Mouse (Mus musculus): ENCODE results near the gene Cfap161. TPM values are rescaled to one million over a fixed set of nuclear protein-coding genes. Genes with fewer than 3 reads are reported as not detected.

Cfap161 gene
- polyA plus RNA-seq, 1 experiment from 2014 or later, result 0.18 TPM

- no peak overlapping the region for H3K4me3 ChIP-seq
- no peak for ATAC-seq (ENCODE audit: insufficient number of reproducible peaks, low FRiP score, low TSS enrichment, low read depth)
- no peak overlapping the region for H3K9ac ChIP-seq
- no peak overlapping the region for H3K27ac ChIP-seq
- 84% methylated on average over 6 of the region's 6 CpGs for WGBS
- H3K27me3 ChIP-seq, result no peaks in the 10 kb centered on the region
- no peak overlapping the region for H3K4me2 ChIP-seq
- no peaks in the 10 kb centered on the region for H3K36me3 ChIP-seq
- H3K4me1 ChIP-seq, result peaks cover 26% of the 10 kb centered on the region; the same call in 1 of the 2 replicates
- no peaks in the 10 kb centered on the region for H3K9me3 ChIP-seq
Observed at GRCm38 (mm10) chr7:83736341-83737115, 58.2 kb downstream of the Cfap161 start.

- Histone ChIP-seq H3K27me3 (no peaks in the 10 kb centered on the region), H3K4me2 (no peak overlapping the region), H3K27ac (no peak overlapping the region), H3K9me3 (no peaks in the 10 kb centered on the region), H3K36me3 (no peaks in the 10 kb centered on the region), H3K4me3 (no peak overlapping the region), H3K9ac (no peak overlapping the region), H3K4me1 (peaks cover 24% of the 10 kb centered on the region; the same call in 1 of the 2 replicates)
- WGBS, result 87% methylated on average over 7 of the region's 7 CpGs
- ATAC-seq (ENCODE audit: insufficient number of reproducible peaks, low FRiP score, low TSS enrichment, low read depth), result no peak
Observed at GRCm38 (mm10) chr7:83735108-83735781, 59.4 kb downstream of the Cfap161 start.

- Histone ChIP-seq H3K9me3 (no peaks in the 10 kb centered on the region), H3K4me2 (no peak overlapping the region), H3K27me3 (no peaks in the 10 kb centered on the region), H3K9ac (no peak overlapping the region), H3K4me3 (no peak overlapping the region), H3K4me1 (peaks cover 19% of the 10 kb centered on the region; the same call in 1 of the 2 replicates), H3K36me3 (no peaks in the 10 kb centered on the region), H3K27ac (no peak overlapping the region)
- ATAC-seq (ENCODE audit: insufficient number of reproducible peaks, low FRiP score, low TSS enrichment, low read depth), result no peak
- WGBS, result 77% methylated on average over 6 of the region's 6 CpGs
Observed at GRCm38 (mm10) chr7:83734671-83735082, 60.0 kb downstream of the Cfap161 start.

- Histone ChIP-seq H3K4me3 (no peak overlapping the region), H3K27ac (no peak overlapping the region), H3K36me3 (no peaks in the 10 kb centered on the region), H3K9ac (no peak overlapping the region), H3K4me2 (no peak overlapping the region), H3K4me1 (peaks cover 15% of the 10 kb centered on the region; the same call in 1 of the 2 replicates), H3K27me3 (no peaks in the 10 kb centered on the region), H3K9me3 (no peaks in the 10 kb centered on the region)
- WGBS, result 82% methylated on average over 3 of the region's 3 CpGs
- ATAC-seq (ENCODE audit: insufficient number of reproducible peaks, low FRiP score, low TSS enrichment, low read depth), result no peak
Observed at GRCm38 (mm10) chr7:83734246-83734645, 60.4 kb downstream of the Cfap161 start.

GRCm38 (mm10) chr7:83732781-83733180, 61.9 kb downstream of the Cfap161 start:
- no peak overlapping the region for H3K4me2 ChIP-seq
- whole genome bisulfite sequencing, result 91% methylated on average over 3 of the region's 3 CpGs
- no peak for ATAC-seq (ENCODE audit: insufficient number of reproducible peaks, low FRiP score, low TSS enrichment, low read depth)
- H3K27me3 ChIP-seq, result no peaks in the 10 kb centered on the region
- no peaks in the 10 kb centered on the region for H3K36me3 ChIP-seq
- H3K9ac ChIP-seq, result no peak overlapping the region
- H3K4me1 ChIP-seq, result peaks cover 2% of the 10 kb centered on the region; the same call in 1 of the 2 replicates
- no peak overlapping the region for H3K27ac ChIP-seq
- no peaks in the 10 kb centered on the region for H3K9me3 ChIP-seq
- no peak overlapping the region for H3K4me3 ChIP-seq

GRCm38 (mm10) chr7:83731961-83732666, 62.6 kb downstream of the Cfap161 start:
- no peak overlapping the region for H3K4me2 ChIP-seq
- no peak overlapping the region for H3K4me3 ChIP-seq
- H3K36me3 ChIP-seq, result no peaks in the 10 kb centered on the region
- no peak overlapping the region for H3K27ac ChIP-seq
- H3K4me1 ChIP-seq, result no peaks in the 10 kb centered on the region; the same call in 1 of the 2 replicates
- H3K9ac ChIP-seq, result no peak overlapping the region
- no peaks in the 10 kb centered on the region for H3K9me3 ChIP-seq
- H3K27me3 ChIP-seq, result no peaks in the 10 kb centered on the region
- no peak for ATAC-seq (ENCODE audit: insufficient number of reproducible peaks, low FRiP score, low TSS enrichment, low read depth)
- 83% methylated on average over 15 of the region's 15 CpGs for WGBS

- Histone ChIP-seq H3K9me3 (no peaks in the 10 kb centered on the region), H3K9ac (no peak overlapping the region), H3K27ac (no peak overlapping the region), H3K36me3 (no peaks in the 10 kb centered on the region), H3K4me3 (no peak overlapping the region), H3K27me3 (no peaks in the 10 kb centered on the region), H3K4me1 (no peaks in the 10 kb centered on the region; the same call in 1 of the 2 replicates), H3K4me2 (no peak overlapping the region)
- no peak for ATAC-seq (ENCODE audit: insufficient number of reproducible peaks, low FRiP score, low TSS enrichment, low read depth)
- WGBS, result 68% methylated on average over 6 of the region's 6 CpGs
Observed at GRCm38 (mm10) chr7:83731297-83731696, 63.4 kb downstream of the Cfap161 start.

GRCm38 (mm10) chr7:83726936-83727632, 67.6 kb downstream of the Cfap161 start:
- Histone ChIP-seq H3K9ac (no peak overlapping the region), H3K4me2 (no peak overlapping the region), H3K27me3 (no peaks in the 10 kb centered on the region), H3K27ac (no peak overlapping the region), H3K9me3 (no peaks in the 10 kb centered on the region), H3K4me3 (no peak overlapping the region), H3K36me3 (no peaks in the 10 kb centered on the region), H3K4me1 (peaks cover 8% of the 10 kb centered on the region)
- 41% methylated on average over 5 of the region's 5 CpGs for WGBS
- no peak for ATAC-seq (ENCODE audit: insufficient number of reproducible peaks, low FRiP score, low TSS enrichment, low read depth)

- H3K27me3 ChIP-seq, result no peaks in the 10 kb centered on the region
- H3K27ac ChIP-seq, result no peak overlapping the region
- no peaks in the 10 kb centered on the region for H3K9me3 ChIP-seq
- H3K4me3 ChIP-seq, result no peak overlapping the region
- no peak for ATAC-seq (ENCODE audit: insufficient number of reproducible peaks, low FRiP score, low TSS enrichment, low read depth)
- H3K9ac ChIP-seq, result no peak overlapping the region
- no peak overlapping the region for H3K4me2 ChIP-seq
- H3K4me1 ChIP-seq, result peaks cover 8% of the 10 kb centered on the region
- no peaks in the 10 kb centered on the region for H3K36me3 ChIP-seq
Observed at GRCm38 (mm10) chr7:83725801-83726200, 68.9 kb downstream of the Cfap161 start.

GRCm38 (mm10) chr7:83724541-83724940, 70.1 kb downstream of the Cfap161 start:
- Histone ChIP-seq H3K9me3 (no peaks in the 10 kb centered on the region), H3K9ac (no peak overlapping the region), H3K4me1 (peaks cover 8% of the 10 kb centered on the region), H3K27me3 (no peaks in the 10 kb centered on the region), H3K4me3 (no peak overlapping the region), H3K4me2 (no peak overlapping the region), H3K36me3 (no peaks in the 10 kb centered on the region), H3K27ac (no peak overlapping the region)
- 49% methylated on average over 2 of the region's 2 CpGs for WGBS
- ATAC-seq (ENCODE audit: insufficient number of reproducible peaks, low FRiP score, low TSS enrichment, low read depth), result no peak
